Mouse (Mus musculus): ENCODE results near the gene Laptm4a.

- TF ChIP-seq POLR2A (IDR thresholded peaks at IDR 0.05; ENCODE audit: insufficient read length, low read depth) (no peak), MAX (IDR thresholded peaks at IDR 0.05; ENCODE audit: low read depth) (no peak), TCF12 (IDR thresholded peaks at IDR 0.05; ENCODE audit: insufficient read depth, poor library complexity, severe bottlenecking) (no peak), E2F4 (IDR thresholded peaks at IDR 0.05; ENCODE audit: insufficient read depth) (no peak), SRF (IDR thresholded peaks at IDR 0.05; ENCODE audit: control insufficient read depth, insufficient read length, low read depth) (no peak), MYOG (IDR thresholded peaks at IDR 0.05; ENCODE audit: control insufficient read depth in 1 of 3, insufficient read depth in 1 of 3, insufficient read length in 2 of 3, low read depth in 2 of 3) (no peak), POLR2AphosphoS2 (IDR thresholded peaks at IDR 0.05; ENCODE audit: insufficient read length, low read depth) (no peak)
Measured at GRCm38 (mm10) chr12:8879389-8879788, 42.1 kb upstream of the Laptm4a start.
